Mouse (Mus musculus) naive thymus-derived CD4-positive, alpha-beta T cell, adult 2 months (primary cell): ENCODE measurements around the gene Baiap2.

Experiments used
- DNase-seq: peaks from one replicate; pipeline ENCODE4 v3.0.0-alpha.2; 2011; ENCODE audit warnings: low read depth

The Baiap2 gene

GRCm38 (mm10) chr11:119942727-119943427, at the start of gene Baiap2:
TSS of gene Baiap2 (plus strand) at chr11:119942763.
- DNase-seq: peak; percentile 98

- no peak for DNase-seq
These were observed 48.8 kb upstream of the Baiap2 start for GRCm38 (mm10) chr11:119893667-119894236.

GRCm38 (mm10) chr11:119894634-119895033, 47.9 kb upstream of the Baiap2 start:
- no peak for DNase-seq

GRCm38 (mm10) chr11:119897041-119897440, 45.5 kb upstream of the Baiap2 start:
- no peak for DNase-seq

DNA sequence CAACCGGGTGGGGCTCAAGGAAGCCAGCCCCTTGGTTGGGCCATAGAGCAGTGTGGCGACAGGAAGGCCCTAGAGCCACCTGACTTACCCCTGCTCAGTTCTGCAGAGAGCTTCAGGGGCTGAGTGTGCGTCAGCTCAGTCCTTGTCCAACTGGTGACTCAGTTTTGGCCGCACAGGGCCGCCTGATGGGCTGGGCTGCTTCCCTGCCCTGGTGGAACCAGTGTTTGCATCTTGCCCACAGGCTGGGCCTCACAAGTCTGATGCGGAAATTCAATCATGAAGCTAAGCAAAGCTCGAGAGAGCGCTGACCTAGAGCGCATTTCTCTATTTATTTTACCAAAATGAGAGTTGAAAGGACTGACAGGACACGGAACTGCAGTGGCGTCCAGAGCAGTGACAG, 43.6 kb upstream of the Baiap2 start:
- DNase-seq: no peak

- no peak for DNase-seq
These were observed 41.4 kb upstream of the Baiap2 start for GRCm38 (mm10) chr11:119901174-119901573.

GRCm38 (mm10) chr11:119902891-119903290, 39.7 kb upstream of the Baiap2 start:
- DNase-seq: no peak

- DNase-seq: peak; percentile 82
These were observed 37.8 kb upstream of the Baiap2 start for GRCm38 (mm10) chr11:119904621-119905286.

DNA sequence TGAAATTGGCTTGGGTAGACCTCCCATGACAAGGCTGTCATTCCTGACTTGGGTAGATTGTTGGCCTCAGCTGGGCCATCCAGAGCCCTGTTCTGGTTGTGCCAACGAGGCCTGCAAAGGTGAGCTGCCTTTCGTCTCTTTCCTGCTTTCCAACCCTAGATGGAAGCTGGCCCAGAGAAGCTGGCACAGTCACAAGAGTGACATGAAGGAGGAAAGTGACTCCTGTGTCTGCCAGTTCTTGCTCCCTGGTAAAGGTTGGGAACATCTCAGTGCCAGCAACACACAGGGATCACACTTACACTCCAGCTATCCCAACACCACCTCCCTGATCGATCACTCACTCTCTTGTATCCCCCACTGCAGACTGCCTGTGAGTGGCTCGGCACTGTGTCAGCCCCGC, 36.8 kb upstream of the Baiap2 start:
- no peak for DNase-seq

GRCm38 (mm10) chr11:119907006-119907650, 35.4 kb upstream of the Baiap2 start:
- DNase-seq: no peak

DNA sequence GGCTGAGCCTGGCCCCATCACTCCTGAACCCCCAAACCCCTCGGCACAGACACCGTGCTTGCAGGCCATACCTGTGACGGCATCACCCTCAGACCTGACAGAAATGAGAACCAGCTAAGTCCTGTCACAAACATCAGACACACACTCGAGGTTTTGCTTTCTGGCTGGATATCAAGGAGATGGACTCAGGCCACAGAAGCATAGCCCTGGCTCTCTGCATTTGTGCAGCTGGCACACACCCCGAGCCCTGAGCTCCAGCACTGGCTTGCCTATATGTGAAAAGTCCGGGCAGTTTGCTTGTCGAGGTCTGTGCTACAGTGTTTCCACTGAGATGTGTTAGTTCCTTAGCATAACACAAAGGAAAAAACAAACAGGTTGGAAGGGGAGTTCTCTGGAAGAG, 34.9 kb upstream of the Baiap2 start:
- DNase-seq: no peak

DNA sequence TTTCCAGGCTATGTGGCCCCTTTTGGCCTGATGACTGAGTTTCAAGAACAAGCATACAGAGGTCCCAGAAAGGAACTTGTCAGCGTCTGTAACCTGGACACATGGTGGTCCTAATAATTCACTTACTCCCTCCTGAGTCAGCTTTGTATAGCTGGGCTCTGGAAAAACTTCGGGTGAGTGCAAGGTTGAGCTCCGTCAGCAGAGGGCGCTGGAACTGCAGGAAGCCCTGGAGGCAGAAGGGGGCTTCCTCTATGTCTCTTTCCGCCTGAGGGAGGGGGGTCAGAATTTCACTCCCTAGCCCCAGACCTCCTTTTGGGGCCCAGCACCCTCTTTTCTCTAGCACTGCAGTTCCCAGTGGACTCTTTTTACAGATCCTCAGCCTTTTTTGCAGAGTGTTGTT, 33.1 kb upstream of the Baiap2 start:
- DNase-seq: peak; percentile 84

DNA sequence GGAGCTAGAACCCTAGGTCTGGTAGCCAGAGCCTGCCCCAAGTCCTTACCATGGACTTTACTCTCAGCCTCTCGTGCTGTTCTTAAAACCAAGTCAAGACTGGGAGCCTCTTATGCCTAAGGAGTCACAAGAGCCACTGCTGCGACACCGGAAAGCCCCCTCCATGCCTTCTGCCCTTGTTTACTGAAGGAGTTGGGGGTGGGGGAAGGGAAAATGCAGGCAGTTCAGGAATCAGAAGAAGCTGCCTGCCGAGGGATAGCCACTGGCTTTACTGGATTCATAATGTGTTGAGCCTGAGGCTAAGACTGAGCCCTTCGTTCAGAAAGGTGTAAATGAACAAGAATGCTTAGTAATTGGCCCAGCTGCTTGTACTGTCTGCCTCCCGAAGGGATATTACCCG, 29.7 kb upstream of the Baiap2 start:
- DNase-seq: no peak

DNA sequence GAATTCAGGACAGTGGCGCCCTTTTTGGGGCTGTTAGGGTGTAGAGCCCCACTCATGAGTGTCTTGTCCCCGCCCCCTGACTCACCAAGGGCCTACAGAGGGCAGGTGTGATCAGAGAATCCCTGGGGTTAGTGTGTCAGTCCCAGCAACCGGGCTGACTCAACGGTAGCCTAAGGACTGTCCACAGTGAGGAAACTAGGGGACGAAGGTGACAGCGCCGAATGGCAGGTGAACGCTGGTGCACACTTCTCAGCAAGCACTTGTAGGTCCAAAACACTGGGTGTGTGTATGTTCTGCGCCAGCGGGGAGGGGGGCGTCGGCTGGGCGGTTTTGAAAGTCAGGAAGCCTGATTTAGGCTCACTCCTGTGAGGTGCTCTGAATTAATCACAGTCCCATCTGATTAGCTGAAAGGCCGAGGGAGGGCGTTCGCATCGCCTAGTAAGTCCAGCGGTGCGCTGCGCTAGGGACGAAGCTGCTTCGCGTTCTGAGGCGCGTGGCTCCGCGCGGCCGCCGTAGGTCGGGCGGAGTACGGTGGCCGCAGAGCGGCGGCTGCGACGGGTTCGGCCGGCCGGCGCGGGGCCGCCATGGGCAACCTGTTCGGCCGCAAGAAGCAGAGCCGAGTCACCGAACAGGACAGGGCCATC, 29.1 kb upstream of the Baiap2 start, which contains the start of gene Chmp6:
TSS of gene Chmp6 (plus strand) at position 151 of the 644 bp plus-strand sequence.
- DNase-seq: peak; percentile 84

- DNase-seq: no peak
These were observed 28.6 kb upstream of the Baiap2 start for GRCm38 (mm10) chr11:119913935-119914314.

GRCm38 (mm10) chr11:119914381-119914780, 28.2 kb upstream of the Baiap2 start:
- no peak for DNase-seq

DNA sequence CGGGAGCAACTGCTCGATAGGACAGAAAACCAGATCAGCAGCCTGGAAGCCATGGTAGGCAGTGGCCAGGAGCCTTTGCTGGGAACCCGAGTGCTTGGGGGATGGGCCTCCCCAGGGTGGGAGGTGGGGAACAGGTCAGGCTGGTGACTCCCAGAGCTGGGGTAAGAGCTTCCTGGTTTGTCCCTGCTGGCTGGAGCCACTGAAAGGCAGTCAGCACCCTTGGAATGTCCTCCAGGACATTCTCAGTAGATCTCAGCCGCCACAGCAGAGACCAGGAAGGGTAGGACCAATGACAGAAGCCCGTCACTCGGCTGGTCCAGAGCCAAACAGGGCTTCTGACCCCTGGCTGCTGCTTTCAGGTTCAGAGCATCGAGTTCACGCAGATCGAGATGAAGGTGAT, 26.9 kb upstream of the Baiap2 start:
- no peak for DNase-seq

DNA sequence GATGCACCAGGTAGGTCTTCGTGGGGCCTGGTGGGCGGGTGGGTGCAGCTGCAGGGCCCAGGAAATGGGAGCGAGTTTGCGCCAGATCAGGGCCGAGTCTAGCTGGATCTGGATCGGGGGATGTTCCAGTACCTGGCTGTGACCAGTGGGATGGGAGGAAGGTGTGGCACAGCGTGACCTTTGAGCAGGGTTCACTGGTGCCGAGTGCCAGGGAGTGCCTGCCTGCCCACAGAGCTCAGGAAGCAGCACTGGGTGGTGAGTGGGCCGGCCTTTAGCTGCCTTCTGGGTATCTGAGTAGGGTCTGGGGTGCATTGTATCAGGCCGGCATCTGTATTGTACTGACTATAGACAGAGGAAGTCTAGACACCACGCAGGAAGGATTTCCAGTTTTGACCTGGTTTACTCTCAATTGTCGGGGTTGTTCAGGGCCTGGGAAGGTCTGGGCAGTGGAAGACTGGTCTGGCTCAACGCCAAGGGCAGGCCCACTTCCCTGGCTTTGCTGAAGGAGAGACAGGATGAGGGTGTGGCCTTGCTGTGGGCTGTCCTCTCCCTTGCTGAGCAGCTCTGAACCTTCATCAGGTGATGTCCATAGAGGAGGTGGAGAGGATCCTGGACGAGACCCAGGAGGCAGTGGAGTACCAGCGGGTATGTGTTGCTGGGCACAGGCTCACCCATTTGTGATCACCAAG, 26.3 kb upstream of the Baiap2 start:
- no peak for DNase-seq

GRCm38 (mm10) chr11:119916834-119917469, 25.6 kb upstream of the Baiap2 start:
- DNase-seq: no peak

GRCm38 (mm10) chr11:119918521-119918920, 24.0 kb upstream of the Baiap2 start:
- no peak for DNase-seq

DNA sequence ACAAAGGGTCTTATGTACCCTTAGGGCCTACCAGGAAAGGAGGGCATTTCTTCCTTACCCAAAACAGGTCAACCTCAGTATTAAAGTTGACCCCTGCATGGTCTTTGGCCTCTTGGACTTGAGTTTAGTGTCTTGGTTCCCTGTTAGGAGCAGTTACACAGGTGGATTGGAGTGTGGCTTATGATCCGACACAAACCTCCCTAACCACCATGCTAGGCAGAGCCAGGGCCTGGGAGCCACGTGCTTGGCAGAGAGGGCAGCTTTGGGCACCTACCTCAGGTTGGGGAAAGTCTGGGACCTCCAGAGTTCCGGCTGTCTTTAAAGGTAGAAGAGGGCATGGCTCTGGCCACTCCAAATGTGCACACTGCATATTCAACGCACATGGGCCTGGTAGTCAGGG, 23.1 kb upstream of the Baiap2 start:
- no peak for DNase-seq
